Mouse (Mus musculus) MEL (cell line): Measurements from ENCODE around the gene Ppfibp1.

Experiments
- CTCF ChIP-seq, 3 experiments: IDR thresholded peaks in 2 of 3; conservative IDR thresholded peaks in 1 of 3; 2 replicates each; pipeline ENCODE4 v1.5.1; 2011 to 2012; ENCODE audit warnings: low read length in 3 of 3, low read depth in 2 of 3, mild to moderate bottlenecking in 2 of 3, improper control_type of control experiment in 1 of 3, inconsistent platforms in 1 of 3, mixed read lengths in 1 of 3, moderate library complexity in 1 of 3; ENCODE audit not compliant: control insufficient read depth in 1 of 3, insufficient read depth in 1 of 3, poor library complexity in 1 of 3, severe bottlenecking in 1 of 3
- E2F4 ChIP-seq: IDR thresholded peaks from 2 replicates; pipeline ENCODE4 v1.6.1; 2011; ENCODE audit warnings: low read depth, low read length, improper control_type of control experiment, borderline replicate concordance
- POLR2A ChIP-seq, 2 experiments: IDR thresholded peaks; 2 replicates each; pipeline ENCODE4 v1.6.1; 2011 to 2012; ENCODE audit warnings: low read length in 2 of 2, mild to moderate bottlenecking in 2 of 2, control low read depth in 1 of 2, improper control_type of control experiment in 1 of 2, low read depth in 1 of 2, moderate library complexity in 1 of 2; ENCODE audit not compliant: control insufficient read depth in 1 of 2, insufficient read depth in 1 of 2, poor library complexity in 1 of 2
- TBP ChIP-seq: IDR thresholded peaks from 2 replicates; pipeline ENCODE4 v1.8.0; 2011; ENCODE audit warnings: low read depth, low read length, improper control_type of control experiment
- ZNF384 ChIP-seq: IDR thresholded peaks from 2 replicates; pipeline ENCODE4 v1.6.1; 2012; ENCODE audit warnings: low read depth, mild to moderate bottlenecking, inconsistent platforms, low read length, improper control_type of control experiment

DNA sequence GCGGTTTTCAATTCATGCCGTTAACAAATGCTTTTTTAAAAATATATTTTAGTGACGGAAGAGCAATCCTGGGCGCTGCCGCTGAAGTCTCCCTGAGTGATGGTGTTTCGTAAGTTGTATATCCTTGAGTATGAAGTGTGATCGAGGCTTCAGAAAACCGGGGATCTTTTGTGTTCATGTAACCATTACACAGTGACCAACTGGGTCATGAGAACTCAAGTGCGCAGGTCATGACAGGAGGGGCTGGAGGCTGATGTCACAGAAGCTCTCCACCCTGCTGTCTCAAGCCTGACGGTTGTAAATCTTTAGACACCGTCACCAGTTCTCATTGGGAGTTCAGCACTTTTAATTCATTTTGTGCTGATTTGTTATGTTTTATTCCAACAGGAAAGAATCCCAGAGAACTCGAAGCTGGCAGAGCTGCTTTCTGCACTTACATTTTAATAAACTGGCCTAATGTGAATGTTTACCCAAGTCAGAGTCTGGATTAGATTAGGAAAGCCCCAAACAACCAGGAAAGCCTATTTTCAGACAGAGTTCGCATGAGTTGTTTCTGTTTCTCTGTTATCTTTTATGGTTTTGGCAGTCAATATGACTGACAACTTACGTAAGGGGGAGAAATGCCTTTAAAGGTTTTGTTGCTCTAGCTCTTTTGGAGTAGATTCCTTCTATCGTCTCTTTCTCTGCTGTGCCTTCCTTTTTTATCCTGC is 122.7 kb downstream of the Ppfibp1 start:
- TF ChIP-seq CTCF (IDR thresholded peaks at IDR 0.05 in 2 of 3, conservative IDR thresholded peaks at IDR 0.05 in 1 of 3; ENCODE audit: control insufficient read depth in 1 of 3, insufficient read depth in 1 of 3, low read depth in 2 of 3, low read length in 3 of 3, poor library complexity in 1 of 3, severe bottlenecking in 1 of 3) (no peak), POLR2A (IDR thresholded peaks at IDR 0.05; ENCODE audit: control insufficient read depth in 1 of 2, insufficient read depth in 1 of 2, low read depth in 1 of 2, low read length in 2 of 2, poor library complexity in 1 of 2) (no peak), E2F4 (no peak), TBP (no peak), ZNF384 (no peak)
